In genomic region chr7:104646841-104647482, GRCm38 (mm10) we compare ENCODE assay signal across 9 mouse cellular contexts. TPM values are rescaled to one million over a fixed set of nuclear protein-coding genes. Genes with fewer than 3 reads are reported as not detected.
DNase-seq lines count a peak whose midpoint lies in the region; ATAC-seq lines count a peak whose summit lies in the region.
"Had no signal": no experiment of that assay in that cellular context is flagged by ENCODE, and none has a peak within 500 bp of the region (broad histone marks: within the 10 kb centered on the region; RNA-seq: fewer than 3 reads in every experiment).

Olfr658 (minus strand) TSS chr7:104647305.

- H3K4me3 ChIP-seq in heart, embryonic 11.5 days (ENCODE audit: low read depth, low read length) = peak within 1 kb of the TSS; percentile 29; the same call in 1 of the 2 replicates
- no peak within 1 kb of the TSS for H3K4me3 ChIP-seq in limb, embryonic 15.5 days
- peak within 1 kb of the TSS; percentile 25 for H3K4me3 ChIP-seq in midbrain, embryonic 14.5 days (replicated peaks; ENCODE audit: low read depth, low read length)
- no peak within 1 kb of the TSS for H3K4me3 ChIP-seq in stomach, embryonic 14.5 days (ENCODE audit: low read depth, low read length)

- no peak within 1 kb of the TSS for H3K9ac ChIP-seq in heart, embryonic 11.5 days (ENCODE audit: low read depth, low read length)
- no peak within 1 kb of the TSS for H3K9ac ChIP-seq in limb, embryonic 15.5 days
- no peak within 1 kb of the TSS for H3K9ac ChIP-seq in midbrain, embryonic 14.5 days (replicated peaks; ENCODE audit: low read length)
- no peak within 1 kb of the TSS for H3K9ac ChIP-seq in stomach, embryonic 14.5 days (replicated peaks; ENCODE audit: low read depth, low read length)

- peak; percentile 81; the same call in 1 of the 2 replicates for ATAC-seq in heart, embryonic 11.5 days (replicated peaks; ENCODE audit: insufficient number of reproducible peaks, low FRiP score, low TSS enrichment)
- ATAC-seq in limb, embryonic 15.5 days (ENCODE audit: insufficient number of reproducible peaks, low FRiP score, low TSS enrichment, low read depth) = no peak
- peak; percentile 81 for ATAC-seq in midbrain, embryonic 14.5 days (ENCODE audit: low FRiP score, low TSS enrichment)
- peak; percentile 78; the same call in 1 of the 2 replicates for ATAC-seq in stomach, embryonic 14.5 days (ENCODE audit: insufficient number of reproducible peaks, insufficient read depth, low FRiP score, low read depth)

- no peaks in the 10 kb centered on the region for H3K9me3 ChIP-seq in heart, embryonic 11.5 days (replicated peaks; ENCODE audit: control insufficient read depth, low read length)
- no peaks in the 10 kb centered on the region for H3K9me3 ChIP-seq in limb, embryonic 15.5 days
- no peaks in the 10 kb centered on the region for H3K9me3 ChIP-seq in midbrain, embryonic 14.5 days (ENCODE audit: control insufficient read depth, low read length)
- H3K9me3 ChIP-seq in stomach, embryonic 14.5 days (ENCODE audit: control insufficient read depth, low read depth, low read length) = no peaks in the 10 kb centered on the region

- no peaks in the 10 kb centered on the region for H3K27me3 ChIP-seq in heart, embryonic 11.5 days (ENCODE audit: control insufficient read depth, insufficient read depth, low read length)
- no peaks in the 10 kb centered on the region for H3K27me3 ChIP-seq in limb, embryonic 15.5 days
- H3K27me3 ChIP-seq in midbrain, embryonic 14.5 days (ENCODE audit: control insufficient read depth, insufficient read depth, low read length) = no peaks in the 10 kb centered on the region
- H3K27me3 ChIP-seq in stomach, embryonic 14.5 days (ENCODE audit: control insufficient read depth, insufficient read depth, low read length) = no peaks in the 10 kb centered on the region

- DNase-seq in left cerebral cortex, adult 11 months (ENCODE audit: low spot score) = peak; percentile 4
- DNase-seq in left cerebral cortex, adult 8-10 months (ENCODE audit: low spot score in 2 of 2) = no peak
- DNase-seq in embryo, embryonic 11.5 days (ENCODE audit: low read depth, low spot score) = peak; percentile 16
- DNase-seq in kidney, adult 8-10 months = peak; percentile 9 to 38
- peak; percentile 73 for DNase-seq in midbrain, embryonic 14.5 days

- no peaks in the 10 kb centered on the region for H3K4me1 ChIP-seq in heart, embryonic 11.5 days (ENCODE audit: control insufficient read depth, insufficient read depth, low read length)
- no peaks in the 10 kb centered on the region for H3K4me1 ChIP-seq in limb, embryonic 15.5 days
- H3K4me1 ChIP-seq in midbrain, embryonic 14.5 days (ENCODE audit: control insufficient read depth, insufficient read depth, low read length) = peaks cover 3% of the 10 kb centered on the region; the same call in 1 of the 2 replicates
- no peaks in the 10 kb centered on the region for H3K4me1 ChIP-seq in stomach, embryonic 14.5 days (ENCODE audit: control insufficient read depth, insufficient read depth, low read length)

- 23% methylated on average over 21 of the region's 22 CpGs for WGBS in heart, embryonic 11.5 days (ENCODE audit: insufficient replicate concordance)
- 23% methylated on average over 20 of the region's 22 CpGs for WGBS in limb, embryonic 15.5 days
- 28% methylated on average over 21 of the region's 22 CpGs for WGBS in midbrain, embryonic 14.5 days
- WGBS in stomach, embryonic 14.5 days = 17% methylated on average over 22 of the region's 22 CpGs

- H3K36me3 ChIP-seq in heart, embryonic 11.5 days (ENCODE audit: control insufficient read depth, insufficient read depth, low read length) = no peaks in the 10 kb centered on the region
- no peaks in the 10 kb centered on the region for H3K36me3 ChIP-seq in limb, embryonic 15.5 days
- H3K36me3 ChIP-seq in midbrain, embryonic 14.5 days (ENCODE audit: control insufficient read depth, insufficient read depth, low read length) = no peaks in the 10 kb centered on the region
- H3K36me3 ChIP-seq in stomach, embryonic 14.5 days (ENCODE audit: control insufficient read depth, insufficient read depth, low read length) = no peaks in the 10 kb centered on the region
- H3K36me3 ChIP-seq: G1E had no signal

- no peak within 1 kb of the TSS for H3K27ac ChIP-seq in heart, embryonic 11.5 days (ENCODE audit: low read depth, low read length)
- H3K27ac ChIP-seq in limb, embryonic 15.5 days = no peak within 1 kb of the TSS
- H3K27ac ChIP-seq in midbrain, embryonic 14.5 days (replicated peaks; ENCODE audit: low read depth, low read length) = no peak within 1 kb of the TSS
- no peak within 1 kb of the TSS for H3K27ac ChIP-seq in stomach, embryonic 14.5 days (ENCODE audit: low read length)

- H3K4me2 ChIP-seq in heart, embryonic 11.5 days = peak within 1 kb of the TSS; percentile 59
- H3K4me2 ChIP-seq in limb, embryonic 15.5 days = peak within 1 kb of the TSS; percentile 22; the same call in 1 of the 2 replicates
- H3K4me2 ChIP-seq in midbrain, embryonic 14.5 days (ENCODE audit: low read length) = peak within 1 kb of the TSS; percentile 50
- H3K4me2 ChIP-seq in stomach, embryonic 14.5 days (replicated peaks; ENCODE audit: low read depth, low read length) = peak within 1 kb of the TSS; percentile 33; the same call in 1 of the 2 replicates

RNA-seq across cellular contexts. Expression of gene Olfr658, which starts in this region (rescaled TPM):
- not detected for total RNA-seq in left cerebral cortex, adult 8-10 months (2022)
- 0.09 TPM in 1 of 2 replicates, not detected in the other for polyA plus RNA-seq in heart, embryonic 11.5 days (2014; fragmentation: Nextera tagmentation; extraction: Ambion mirVana)
- not detected in 2 replicates for polyA plus RNA-seq in limb, embryonic 15.5 days (2015; fragmentation: Nextera tagmentation; extraction: Ambion mirVana)
- 0.21 and 0.24 TPM in 2 replicates for polyA plus RNA-seq in midbrain, embryonic 14.5 days (2014; fragmentation: Nextera tagmentation; extraction: Ambion mirVana)
- not detected in 2 replicates for polyA plus RNA-seq in stomach, embryonic 14.5 days (2014; fragmentation: Nextera tagmentation; extraction: Ambion mirVana)
- polyA plus RNA-seq: G1E had no signal

Comparison
In these comparisons a context has a peak if more than half of its experiments do, and no peak if none do; other contexts are left out.
1. DNase-seq: peak in left cerebral cortex, adult 11 months (single experiment), embryo, embryonic 11.5 days (single experiment) and kidney, adult 8-10 months (2 of 2); none in left cerebral cortex, adult 8-10 months (0 of 2).
2. Peak in ATAC-seq, H3K4me3 ChIP-seq and H3K4me2 ChIP-seq in heart, embryonic 11.5 days; RNA of the gene not detected or under 1 TPM.
3. Peak in DNase-seq, ATAC-seq, H3K4me3 ChIP-seq and H3K4me2 ChIP-seq in midbrain, embryonic 14.5 days; RNA of the gene not detected or under 1 TPM.
4. Peak in ATAC-seq and H3K4me2 ChIP-seq in stomach, embryonic 14.5 days; RNA of the gene not detected or under 1 TPM.
5. Peak in every context shown above with its lines, with median percentiles within 50 percentile points of each other: H3K4me2 ChIP-seq.